Mouse (Mus musculus) thymus, postnatal 0 days (tissue): Measurements from ENCODE around the gene Mylk4. TPM values are rescaled to one million over a fixed set of nuclear protein-coding genes. Genes with fewer than 3 reads are reported as not detected.

Experiments used
- DNase-seq: peaks from one replicate; pipeline ENCODE4 v3.0.0-alpha.2; 2015; ENCODE audit warnings: low spot score
- polyA plus RNA-seq: library from polyadenylated mRNA; unstranded; fragments of >200 nt; fragmentation: Nextera tagmentation; extraction: Ambion mirVana; gene quantifications from 2 replicates; pipeline ENCODE4 v1.2.1, GENCODE M21; 2015

Mylk4 gene
- polyA plus RNA-seq, 1 experiment from 2014 or later = 0.08 TPM

DNA sequence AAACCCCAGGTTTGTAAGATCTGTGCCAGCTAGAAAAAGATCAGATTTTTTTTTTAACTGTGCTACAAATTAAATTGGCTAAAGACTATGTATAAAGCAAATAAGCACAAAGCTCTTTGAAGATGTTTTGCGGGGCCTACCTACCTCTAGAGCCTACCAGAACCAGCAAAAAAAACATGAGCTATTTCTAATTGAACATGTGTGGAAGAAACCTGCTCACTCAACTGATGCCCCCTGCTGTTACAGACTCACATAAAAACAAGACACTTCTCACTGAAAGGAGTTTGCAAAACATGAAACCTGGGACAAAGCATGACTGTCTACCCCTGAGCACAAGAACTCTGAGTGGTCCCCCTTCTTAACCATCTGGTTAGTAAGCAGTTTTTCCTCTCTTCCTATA lies 13.3 kb upstream of the Mylk4 start:
- DNase-seq = no peak

DNA sequence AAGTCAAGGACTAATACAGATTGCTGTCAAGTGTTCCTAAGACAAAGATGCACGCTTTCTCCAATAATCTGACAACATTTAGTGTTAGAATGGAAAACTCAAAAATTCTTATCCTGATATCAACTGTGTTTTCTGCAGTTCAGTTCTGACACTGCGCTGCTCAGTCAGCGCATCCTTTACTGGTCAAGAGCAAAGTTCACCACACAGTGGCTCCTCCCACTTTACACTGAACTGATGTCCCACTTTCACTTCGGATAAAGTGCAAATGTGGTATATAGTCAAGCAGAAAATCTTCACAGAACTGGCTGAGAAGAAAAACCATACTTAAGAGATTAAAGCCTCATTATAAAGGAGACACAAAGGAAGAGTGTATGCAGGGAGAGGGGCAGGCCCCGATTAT lies 11.4 kb upstream of the Mylk4 start:
- no peak for DNase-seq

DNA sequence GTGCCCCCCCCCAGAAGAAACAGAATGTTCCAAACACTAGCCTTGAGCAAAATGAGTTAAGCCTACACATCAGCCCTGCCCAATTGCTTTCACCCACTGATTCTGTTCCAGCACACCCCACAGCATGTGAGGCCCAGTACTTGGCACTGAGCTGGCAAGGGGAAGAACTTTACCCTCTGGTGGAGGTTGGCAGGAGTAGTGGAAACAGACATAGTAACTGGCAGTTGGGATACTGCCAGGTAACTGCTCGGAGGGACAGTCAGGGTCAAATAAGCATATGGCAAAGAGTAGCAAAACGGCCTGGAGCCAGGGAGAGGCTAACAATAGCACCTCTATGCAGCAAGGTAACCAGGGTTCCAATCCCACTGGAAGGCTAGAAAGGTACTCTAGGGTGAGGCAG lies 10.9 kb upstream of the Mylk4 start:
- no peak for DNase-seq

DNA sequence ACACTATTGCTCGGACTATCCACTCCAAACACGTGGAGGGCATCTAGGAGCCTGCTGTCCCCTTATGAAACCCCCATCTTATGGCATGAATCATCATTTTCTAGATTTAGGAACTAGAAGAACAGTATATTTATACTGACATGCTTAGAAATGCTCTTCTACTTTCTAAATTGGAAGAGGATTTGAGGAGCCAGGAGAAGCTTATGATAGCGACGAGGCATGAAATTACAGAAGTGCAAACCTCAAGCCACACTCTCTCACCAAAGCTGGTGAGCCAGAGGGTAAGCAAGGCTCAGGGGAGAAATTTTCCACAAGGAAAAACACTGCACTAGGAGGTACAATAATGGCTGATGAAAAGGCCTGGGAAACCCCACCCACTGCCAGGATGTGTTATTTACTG lies 6.0 kb upstream of the Mylk4 start:
- no peak for DNase-seq

DNA sequence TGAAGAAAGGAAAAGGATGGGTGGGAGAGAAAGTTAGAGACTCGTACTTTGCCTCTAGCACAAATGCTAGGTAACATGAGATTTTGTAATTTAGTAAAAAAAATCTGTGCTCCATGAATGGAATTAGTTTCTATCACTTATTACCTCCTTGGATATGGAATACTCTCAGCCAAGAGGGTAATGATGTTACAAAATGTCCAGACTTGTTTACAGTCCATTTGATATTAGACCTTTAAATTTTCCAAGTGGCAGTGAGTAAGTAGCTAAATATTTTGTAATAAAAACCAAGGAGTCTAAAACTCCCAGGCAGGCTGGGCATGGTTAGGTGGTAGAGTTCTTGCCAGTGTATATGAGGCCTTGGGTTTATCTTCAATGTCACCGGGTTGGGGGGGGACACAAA lies 3.8 kb upstream of the Mylk4 start:
- no peak for DNase-seq

DNA sequence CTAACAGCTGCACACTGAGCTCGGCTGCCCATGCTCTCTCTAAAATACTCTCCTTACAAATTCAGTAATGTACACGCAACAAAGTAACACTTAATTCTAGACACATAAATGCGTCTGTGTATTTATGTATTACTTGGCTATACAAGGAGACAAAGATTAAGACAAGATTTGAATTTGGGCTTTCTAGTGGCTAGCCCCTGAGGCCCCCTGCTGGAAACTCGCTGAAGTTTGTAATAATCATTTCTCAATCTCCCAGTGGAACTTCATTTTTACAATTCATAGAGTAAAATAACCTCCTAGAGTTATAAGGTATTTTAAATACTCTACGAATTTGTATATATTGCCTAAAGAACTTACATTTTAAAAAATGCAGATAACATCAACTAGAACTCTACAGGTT lies 699 bp downstream of the Mylk4 start:
- DNase-seq = no peak

DNA sequence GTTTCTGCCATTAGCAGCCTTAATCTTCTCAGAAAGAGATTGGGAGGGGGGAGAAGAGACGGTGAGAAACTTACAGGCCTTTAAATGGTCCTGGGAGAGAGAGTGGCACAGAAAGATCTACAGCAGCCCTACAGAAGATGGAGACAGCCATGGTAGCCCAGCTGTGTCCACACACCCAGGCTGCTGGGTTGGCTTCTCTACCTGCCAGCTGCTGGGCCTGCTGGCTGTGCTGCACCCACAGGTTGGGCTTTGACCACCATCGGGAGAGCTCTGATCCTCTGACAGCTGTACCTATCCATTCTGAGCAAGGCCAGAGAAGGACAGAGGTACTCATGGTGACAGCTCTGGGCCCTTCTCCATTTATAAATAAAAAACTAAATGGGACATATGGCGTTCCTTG lies 4.9 kb downstream of the Mylk4 start:
- DNase-seq = no peak

DNA sequence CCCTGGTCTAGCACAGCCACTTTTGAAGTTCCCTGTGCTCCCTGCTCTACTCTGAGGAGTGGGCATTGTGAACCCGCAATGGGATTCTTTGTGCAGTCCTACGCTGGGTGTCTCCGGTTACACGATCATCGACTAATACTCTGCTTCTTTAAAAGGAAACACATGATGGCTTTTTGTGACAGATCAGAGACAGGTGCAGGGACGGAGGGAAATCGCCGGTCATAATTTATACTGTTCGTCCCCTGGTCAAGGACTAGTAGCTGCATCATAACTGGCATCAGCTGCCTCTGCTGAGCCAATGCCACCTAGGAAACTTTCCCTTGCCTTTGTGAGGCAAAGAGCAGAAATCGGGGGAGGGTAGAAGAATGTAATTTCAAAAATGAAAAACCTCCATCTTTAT lies 7.4 kb downstream of the Mylk4 start:
- no peak for DNase-seq

DNA sequence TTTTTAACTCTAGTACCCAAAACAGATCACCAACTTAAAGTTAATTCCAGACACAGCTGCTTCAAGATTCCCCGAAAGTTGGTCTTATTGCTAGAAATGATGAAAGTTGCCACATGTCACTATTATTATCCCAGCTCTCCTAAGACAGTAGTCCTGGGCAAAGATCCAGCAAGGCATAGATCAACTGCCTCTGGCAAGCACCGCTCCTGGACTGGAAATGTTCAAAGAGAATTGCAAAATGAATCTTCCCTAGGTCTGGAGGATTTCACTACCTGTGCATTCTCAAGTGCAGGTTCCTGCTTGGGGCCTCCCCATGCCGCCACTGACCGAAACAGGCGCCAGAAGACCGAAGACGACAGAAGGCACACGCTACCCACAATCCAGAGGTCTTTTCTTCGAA lies 7.9 kb downstream of the Mylk4 start:
- DNase-seq = no peak

DNA sequence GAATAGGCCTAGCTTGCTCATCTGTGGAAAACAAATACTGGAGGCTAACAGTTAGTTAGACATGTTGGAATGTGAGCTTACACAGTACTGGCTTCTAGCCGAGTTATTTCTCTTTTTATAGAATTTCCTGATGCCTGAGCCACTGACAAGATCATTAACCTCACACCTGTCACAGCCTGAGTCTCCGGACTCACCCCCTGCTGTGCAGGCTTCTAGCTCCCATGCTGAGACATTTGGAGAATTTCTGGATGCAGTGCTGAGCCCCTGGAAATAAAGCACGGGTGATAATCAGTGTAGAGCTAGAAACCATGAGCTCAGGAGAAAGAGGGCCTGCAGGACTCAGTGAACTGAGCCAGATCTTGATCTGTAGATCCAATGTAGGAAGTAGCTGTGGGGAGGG lies 13.8 kb downstream of the Mylk4 start:
- DNase-seq = no peak

DNA sequence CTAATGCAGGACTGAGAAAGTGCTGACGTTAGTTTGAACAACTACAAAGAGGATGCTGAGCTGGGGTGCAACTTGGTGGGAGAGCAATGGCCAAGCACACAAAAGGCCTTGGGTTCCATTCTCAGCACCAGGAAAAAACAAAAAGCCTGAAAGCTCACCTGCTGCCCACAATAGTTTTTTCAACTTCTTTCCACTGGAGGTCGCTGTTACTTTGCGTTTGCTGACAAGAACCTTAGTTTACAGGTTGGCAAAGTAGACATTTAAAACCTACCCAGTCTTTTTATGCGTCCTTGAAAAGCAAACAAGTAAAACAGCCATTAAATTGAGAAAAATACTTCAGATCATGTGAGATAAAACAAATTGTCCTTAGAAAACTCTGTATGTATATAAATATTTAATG lies 15.7 kb downstream of the Mylk4 start:
- peak; percentile 60 for DNase-seq

DNA sequence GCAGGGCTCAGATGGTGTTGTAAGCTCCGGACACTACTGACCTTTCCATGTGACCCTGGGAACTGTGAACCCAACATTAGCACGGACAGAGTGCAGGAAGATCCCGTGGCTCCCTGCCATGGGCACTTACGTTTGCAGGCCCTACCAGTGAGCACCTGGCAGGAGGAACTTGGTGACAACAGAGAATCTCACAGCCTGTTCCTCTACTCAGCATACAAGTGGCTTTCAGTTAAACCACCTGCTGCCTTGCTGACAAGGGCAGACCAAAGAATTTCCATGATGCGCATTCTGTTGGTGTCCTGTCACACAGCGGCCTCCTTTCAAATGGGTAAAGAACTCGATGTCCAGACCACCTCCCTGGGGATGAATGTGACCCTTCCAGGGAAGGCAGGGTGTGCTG lies 19.3 kb downstream of the Mylk4 start:
- peak; percentile 21 for DNase-seq

DNA sequence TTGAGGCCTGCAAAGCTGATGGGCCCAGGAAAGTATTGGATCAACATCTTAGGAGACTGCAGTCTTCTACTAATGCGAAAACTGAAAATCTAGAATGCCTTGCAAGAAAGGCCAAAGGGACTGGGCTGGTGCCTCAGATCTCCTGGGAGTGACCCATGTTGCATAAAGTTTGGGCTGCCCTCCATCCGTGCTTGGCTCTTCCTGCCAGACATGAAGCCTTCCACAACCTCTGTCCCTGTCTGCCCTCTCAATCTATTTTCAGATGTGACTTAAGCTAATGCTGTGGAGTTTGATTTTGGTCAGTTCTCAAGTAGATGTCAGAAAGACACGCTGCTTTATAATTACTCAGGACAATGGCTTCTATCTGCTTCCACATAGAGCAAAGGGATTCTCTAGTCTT lies 20.6 kb downstream of the Mylk4 start:
- DNase-seq = no peak

DNA sequence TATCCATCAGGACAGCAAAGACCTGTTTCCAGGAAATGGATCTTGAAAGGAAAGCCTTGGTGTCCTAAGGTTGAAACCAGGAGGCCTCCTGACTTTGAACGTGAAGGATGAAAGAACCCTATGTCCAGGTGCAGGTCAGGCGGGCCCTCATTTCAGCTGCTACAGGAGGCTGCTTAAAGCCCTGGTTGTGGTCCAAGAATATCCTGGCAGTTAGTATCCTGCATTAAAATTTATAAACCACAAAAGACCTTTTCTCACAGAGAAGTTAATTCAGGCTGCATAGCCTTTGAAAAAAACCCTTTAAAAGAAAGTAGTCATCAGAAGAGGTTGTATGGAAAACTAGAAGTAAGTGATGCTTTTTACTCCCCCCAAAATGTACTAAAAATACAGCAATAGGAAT lies 23.0 kb downstream of the Mylk4 start:
- DNase-seq = no peak

DNA sequence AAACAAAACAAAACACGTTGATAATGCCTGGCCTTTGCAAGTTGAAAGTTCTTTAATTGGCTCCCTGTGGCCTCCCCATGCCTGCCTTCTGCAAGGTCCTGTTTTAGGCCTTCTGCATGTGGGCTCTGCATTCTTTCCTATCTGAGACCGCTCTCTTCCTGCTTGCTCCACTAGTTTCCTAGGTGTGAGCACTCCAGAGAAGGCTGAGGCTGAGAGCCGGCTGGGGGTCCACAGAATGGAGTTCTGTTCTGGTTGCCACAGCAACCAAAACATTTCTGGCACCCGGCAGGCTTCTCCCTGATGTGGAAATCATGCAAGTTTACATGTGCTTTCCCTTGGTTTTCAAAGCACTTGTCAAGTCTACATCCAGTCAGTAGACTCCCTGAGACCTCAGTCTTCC lies 24.7 kb downstream of the Mylk4 start:
- no peak for DNase-seq

DNA sequence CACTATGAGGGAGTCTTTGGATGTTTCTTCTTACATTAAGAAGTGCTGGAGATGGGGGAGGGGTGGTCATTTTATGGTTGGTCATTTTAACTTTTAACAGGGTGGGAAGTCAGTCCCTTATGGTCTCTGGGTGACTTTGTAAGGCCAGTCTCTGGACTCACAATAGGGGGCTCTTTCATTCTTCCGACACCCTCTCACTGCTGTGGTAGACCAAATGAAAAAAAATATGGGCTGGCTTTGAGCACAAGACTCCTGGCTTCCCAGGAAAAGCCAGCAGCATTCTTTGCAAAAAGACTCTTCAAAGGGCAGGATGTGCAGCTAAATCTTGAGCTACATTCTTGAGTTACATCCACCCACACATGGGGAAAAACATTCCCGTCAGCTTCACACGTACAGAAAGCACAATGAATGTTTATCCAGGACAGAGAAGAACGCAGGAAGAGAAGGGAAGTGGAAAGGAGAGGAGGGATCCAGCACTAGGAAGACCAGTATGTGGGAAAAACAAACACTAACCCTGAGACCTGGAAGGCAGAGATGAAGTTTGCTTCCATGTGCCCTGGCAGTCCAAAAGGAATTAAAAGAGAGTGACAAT lies 31.6 kb downstream of the Mylk4 start:
- DNase-seq = no peak

DNA sequence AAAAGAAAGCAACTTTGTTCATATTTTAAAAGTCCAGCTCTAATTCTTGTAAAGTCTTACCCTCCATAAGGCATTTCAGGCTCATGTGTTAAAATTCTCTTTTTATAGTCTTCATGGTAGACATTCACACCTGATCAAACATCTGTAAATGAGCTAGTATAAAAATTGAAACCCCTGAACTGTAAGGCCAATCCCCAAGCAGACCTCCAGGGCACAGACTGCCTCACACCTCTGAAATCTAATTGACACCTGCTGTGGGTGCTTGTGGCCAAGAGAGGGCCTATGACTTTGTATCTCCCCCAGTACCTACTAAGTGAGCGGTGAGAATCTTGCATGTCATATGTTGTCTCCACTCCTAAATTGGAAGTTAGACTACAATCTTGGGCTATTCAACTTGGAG lies 33.2 kb downstream of the Mylk4 start:
- DNase-seq = no peak

DNA sequence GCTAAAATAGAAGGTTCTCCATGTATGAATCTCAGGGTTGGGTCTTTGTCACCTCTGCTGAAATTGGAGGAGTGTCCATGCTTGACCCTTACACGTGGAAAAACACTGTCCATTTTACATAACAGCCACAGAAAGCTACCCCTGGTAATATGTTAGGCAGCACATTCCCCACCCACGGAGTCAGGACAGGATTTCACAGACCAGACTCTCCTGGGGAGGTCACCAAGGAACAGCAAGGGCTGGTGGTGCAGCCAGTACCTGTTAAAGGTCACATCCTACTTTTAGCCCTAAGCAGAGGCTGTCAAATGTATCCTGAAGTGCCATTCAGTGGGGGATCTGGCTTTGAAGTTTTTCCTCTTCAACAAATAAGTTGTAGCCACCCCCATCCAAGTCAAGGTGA lies 35.3 kb downstream of the Mylk4 start:
- DNase-seq = no peak

DNA sequence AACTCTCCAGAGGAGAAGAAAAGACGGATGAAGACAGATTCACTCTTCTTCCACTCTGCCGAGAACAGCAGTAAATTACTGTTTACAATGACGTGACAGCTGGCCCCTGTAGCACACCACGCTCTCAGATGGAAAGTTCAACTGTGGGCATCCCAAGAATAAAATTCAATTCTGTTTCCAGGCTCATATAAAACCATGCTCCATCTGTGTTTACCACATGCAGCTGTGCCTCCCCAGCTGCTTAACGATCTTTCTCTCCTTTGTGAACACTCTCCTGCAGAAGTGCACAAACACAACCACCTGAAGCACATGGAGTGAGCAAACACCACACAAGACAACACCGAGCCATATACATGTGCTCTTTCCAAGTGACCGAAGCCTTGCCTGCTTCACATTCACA lies 42.6 kb downstream of the Mylk4 start:
- DNase-seq = no peak

DNA sequence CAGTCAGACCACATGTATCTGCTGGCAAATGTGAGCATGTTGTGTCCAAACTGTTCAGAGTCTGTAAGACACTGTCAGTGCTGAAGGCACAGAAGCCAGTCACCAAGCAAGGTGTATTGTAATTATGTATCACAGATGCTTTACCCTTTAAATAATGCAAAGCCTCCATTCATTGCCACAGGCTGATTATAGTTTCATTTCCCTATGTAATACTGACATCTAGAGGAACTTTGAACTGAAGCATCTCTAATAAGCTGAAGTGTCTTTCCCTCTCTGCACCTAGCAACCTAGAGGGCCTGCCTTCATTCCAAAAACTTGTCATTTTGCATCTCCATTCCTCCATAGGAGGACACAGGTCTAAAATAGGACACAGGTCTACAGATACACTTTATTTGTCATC lies 52.5 kb downstream of the Mylk4 start:
- DNase-seq = no peak

DNA sequence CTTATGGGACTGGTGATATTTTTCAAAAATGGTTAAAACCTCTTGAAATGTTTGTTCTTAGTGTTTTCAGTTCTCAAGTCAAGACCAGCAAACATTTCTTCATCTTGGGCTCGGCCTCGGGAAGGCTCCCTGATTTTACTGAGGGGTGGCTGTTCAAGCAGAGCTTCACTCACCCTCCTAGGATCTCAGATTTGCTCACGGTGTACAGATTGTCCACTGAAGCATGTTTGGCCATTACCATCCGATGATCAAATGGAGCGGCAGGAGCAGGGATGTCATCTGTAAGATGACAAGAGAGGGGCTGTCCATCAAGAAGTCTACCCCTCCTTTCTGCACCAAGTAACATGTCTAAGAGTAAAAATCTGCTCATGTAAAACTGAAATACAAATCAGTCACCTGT lies 59.1 kb downstream of the Mylk4 start:
- DNase-seq = no peak

DNA sequence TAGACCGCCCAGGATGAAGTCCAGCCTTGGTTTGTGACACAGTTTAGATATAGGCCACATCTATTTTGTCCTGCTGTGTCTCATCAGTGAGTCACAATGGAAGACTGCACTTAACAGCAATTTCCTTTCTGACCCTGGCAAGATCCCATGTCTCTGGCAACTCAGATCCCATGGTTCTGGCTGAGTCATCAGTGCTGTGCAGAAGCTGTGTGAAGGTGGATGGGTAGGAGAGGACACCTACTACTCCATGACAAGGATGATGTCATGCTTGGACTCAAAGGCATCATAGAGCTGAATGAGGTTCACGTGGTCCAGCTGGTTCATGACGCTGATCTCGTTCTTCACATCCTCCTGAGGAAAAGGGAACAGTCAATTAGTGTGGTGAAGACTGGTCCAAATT lies 62.0 kb downstream of the Mylk4 start:
- no peak for DNase-seq

DNA sequence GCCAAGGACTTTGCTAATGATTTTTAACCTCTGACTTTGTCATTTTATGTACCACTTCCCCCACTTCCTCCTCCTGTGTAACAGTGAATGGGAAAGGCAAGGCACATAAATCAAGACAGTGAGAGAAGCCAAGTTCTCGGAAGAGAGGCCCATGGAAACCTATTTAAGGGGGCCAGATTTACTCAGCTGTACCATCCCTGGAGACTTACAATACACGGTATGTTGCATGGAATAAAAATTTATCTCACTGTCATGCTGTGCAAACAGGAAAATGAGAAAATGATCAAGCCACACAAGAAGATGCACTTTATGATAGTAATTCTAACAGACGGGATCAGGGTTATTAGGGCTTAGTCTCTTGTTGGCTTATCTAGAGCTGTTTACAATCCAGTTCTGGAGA lies 64.5 kb downstream of the Mylk4 start:
- no peak for DNase-seq

DNA sequence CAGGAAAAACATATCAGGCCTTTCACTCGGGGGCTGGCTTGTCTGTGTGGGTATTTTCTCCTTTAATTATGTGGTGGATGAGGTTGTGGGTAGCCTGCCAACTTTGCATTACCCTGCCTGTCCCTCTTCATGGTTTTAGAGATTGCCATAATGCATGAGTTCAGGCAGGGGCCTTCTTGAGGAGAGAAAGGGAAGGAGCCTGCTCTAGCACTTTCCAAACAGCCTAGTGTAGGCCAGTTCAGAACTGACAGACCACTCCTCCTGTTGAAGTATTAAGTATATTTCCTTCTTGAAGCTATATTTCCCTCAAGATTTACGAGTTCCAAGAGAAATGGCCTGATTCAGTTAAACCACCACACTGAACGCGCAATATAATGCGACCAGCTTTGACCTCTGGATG lies 66.0 kb downstream of the Mylk4 start:
- no peak for DNase-seq
